Mouse (Mus musculus): ENCODE results near the gene Zfp317.
"Not testable (repeated sequence)": the region's sequence is repeated elsewhere in the genome, so short reads cannot be mapped to it uniquely, and the experiment has no call there.

The Zfp317 gene

GRCm38 (mm10) chr9:19621843-19622822 is at the start of gene Zfp317:
TSS of gene Zfp317 (plus strand) at chr9:19622102.
- peak; percentile 79 to 85 for DNase-seq (ENCODE audit: low spot score in 2 of 2)

GRCm38 (mm10) chr9:19582317-19582716 is 39.6 kb upstream of the Zfp317 start, which contains the start of gene Olfr855:
TSS of gene Olfr855 (plus strand) at chr9:19582617.
- no peak for DNase-seq (ENCODE audit: low spot score in 2 of 2)

- DNase-seq (ENCODE audit: low spot score in 2 of 2): no peak
Measured at GRCm38 (mm10) chr9:19621297-19621696, 605 bp upstream of the Zfp317 start.

- no peak for DNase-seq (ENCODE audit: low spot score in 2 of 2)
Measured at GRCm38 (mm10) chr9:19629574-19629973, 7.7 kb downstream of the Zfp317 start.

GRCm38 (mm10) chr9:19645193-19645592 is 23.3 kb downstream of the Zfp317 start:
- DNase-seq (ENCODE audit: low spot score in 2 of 2): no peak

- DNase-seq (ENCODE audit: low spot score in 2 of 2): no peak
Measured at GRCm38 (mm10) chr9:19690281-19690680, 68.4 kb downstream of the Zfp317 start.

GRCm38 (mm10) chr9:19691426-19691825 is 69.5 kb downstream of the Zfp317 start:
- DNase-seq (ENCODE audit: low spot score in 2 of 2): no peak

GRCm38 (mm10) chr9:19692430-19692829 is 70.5 kb downstream of the Zfp317 start:
- DNase-seq (ENCODE audit: low spot score in 2 of 2): no peak

GRCm38 (mm10) chr9:19694285-19694684 is 72.4 kb downstream of the Zfp317 start:
- not testable (repeated sequence) for DNase-seq (ENCODE audit: low spot score in 2 of 2)

GRCm38 (mm10) chr9:19694898-19695379 is 73.0 kb downstream of the Zfp317 start:
- not testable (repeated sequence) for DNase-seq (ENCODE audit: low spot score in 2 of 2)
